Mouse (Mus musculus): ENCODE data around the gene Atf7ip. TPM values are rescaled to one million over a fixed set of nuclear protein-coding genes. Genes with fewer than 3 reads are reported as not detected.
A peak's percentile ranks its signal among the peaks of the same experiment; 100 is the strongest.

Gene Atf7ip
- total RNA-seq, 2 experiments from 2014 or later: 119 to 122 TPM

GRCm38 (mm10) chr6:136566002-136566401 is 60.0 kb downstream of the Atf7ip start:
- TF ChIP-seq CTCF (IDR thresholded peaks at IDR 0.05): no peak
- no peak overlapping the region for H3K4me3 ChIP-seq
- intact Hi-C loops (cut with DNase I): loop anchor here (5.0 kb wide), 1 partner anchor 36 kb away; no protein-coding TSS in a partner anchor
- no peak for DNase-seq (ENCODE audit: extremely low spot score in 1 of 2, low spot score in 2 of 2)
- H3K27ac ChIP-seq: no peak overlapping the region

- no peak for DNase-seq (ENCODE audit: extremely low spot score in 1 of 2, low spot score in 2 of 2)
- intact Hi-C loops (cut with DNase I): no loop called here
- Histone ChIP-seq H3K4me3 (no peak overlapping the region), H3K27ac (no peak overlapping the region)
- TF ChIP-seq CTCF (IDR thresholded peaks at IDR 0.05): no peak
Measured at GRCm38 (mm10) chr6:136590739-136591138, 84.8 kb downstream of the Atf7ip start.

- intact Hi-C loops (cut with DNase I): no loop called here
- TF ChIP-seq CTCF (IDR thresholded peaks at IDR 0.05): no peak
- no peak overlapping the region for H3K27ac ChIP-seq
- H3K4me3 ChIP-seq: no peak overlapping the region
- no peak for DNase-seq (ENCODE audit: extremely low spot score in 1 of 2, low spot score in 2 of 2)
Measured at GRCm38 (mm10) chr6:136594541-136594940, 88.6 kb downstream of the Atf7ip start.

GRCm38 (mm10) chr6:136602601-136603000 is 96.6 kb downstream of the Atf7ip start:
- DNase-seq (ENCODE audit: extremely low spot score in 1 of 2, low spot score in 2 of 2): no peak
- no peak overlapping the region for H3K27ac ChIP-seq
- intact Hi-C loops (cut with DNase I): loop anchor here (5.0 kb wide), 1 partner anchor 35 kb away; no protein-coding TSS in a partner anchor
- TF ChIP-seq CTCF (IDR thresholded peaks at IDR 0.05): no peak
- no peak overlapping the region for H3K4me3 ChIP-seq

GRCm38 (mm10) chr6:136611351-136612215 is 105.6 kb downstream of the Atf7ip start:
- H3K4me3 ChIP-seq: no peak overlapping the region
- DNase-seq (ENCODE audit: extremely low spot score in 1 of 2, low spot score in 2 of 2): no peak
- H3K27ac ChIP-seq: no peak overlapping the region
- intact Hi-C loops (cut with DNase I): no loop called here
- no peak for TF ChIP-seq CTCF (IDR thresholded peaks at IDR 0.05)

- TF ChIP-seq CTCF (IDR thresholded peaks at IDR 0.05): peak; percentile 34
- Histone ChIP-seq H3K4me3 (no peak overlapping the region), H3K27ac (no peak overlapping the region)
- DNase-seq (ENCODE audit: extremely low spot score in 1 of 2, low spot score in 2 of 2): no peak
- intact Hi-C loops (cut with DNase I): no loop called here
Measured at GRCm38 (mm10) chr6:136612312-136612711, 106.3 kb downstream of the Atf7ip start.

GRCm38 (mm10) chr6:136614156-136614555 is 108.2 kb downstream of the Atf7ip start:
- DNase-seq (ENCODE audit: extremely low spot score in 1 of 2, low spot score in 2 of 2): no peak
- TF ChIP-seq CTCF (IDR thresholded peaks at IDR 0.05): no peak
- H3K27ac ChIP-seq: no peak overlapping the region
- intact Hi-C loops (cut with DNase I): no loop called here
- H3K4me3 ChIP-seq: no peak overlapping the region

GRCm38 (mm10) chr6:136620361-136621139 is 114.6 kb downstream of the Atf7ip start:
- no peak overlapping the region for H3K27ac ChIP-seq
- TF ChIP-seq CTCF (IDR thresholded peaks at IDR 0.05): peak; percentile 82
- intact Hi-C loops (cut with DNase I): loop anchor here (2.0 kb wide), 2 partner anchors 102 to 122 kb away; no protein-coding TSS in a partner anchor

GRCm38 (mm10) chr6:136625421-136625820 is 119.5 kb downstream of the Atf7ip start:
- Histone ChIP-seq H3K27ac (no peak overlapping the region), H3K4me3 (no peak overlapping the region)
- DNase-seq (ENCODE audit: extremely low spot score in 1 of 2, low spot score in 2 of 2): no peak
- intact Hi-C loops (cut with DNase I): no loop called here
- no peak for TF ChIP-seq CTCF (IDR thresholded peaks at IDR 0.05)

More at GRCm38 (mm10) chr6:136620361-136621139, 114.6 kb downstream of the Atf7ip start:
- DNase-seq (ENCODE audit: extremely low spot score in 1 of 2, low spot score in 2 of 2): peak; percentile 71 to 83
- H3K4me3 ChIP-seq: no peak overlapping the region

GRCm38 (mm10) chr6:136629639-136630038 is 123.7 kb downstream of the Atf7ip start:
- intact Hi-C loops (cut with DNase I): no loop called here
- no peak for TF ChIP-seq CTCF (IDR thresholded peaks at IDR 0.05)

GRCm38 (mm10) chr6:136631519-136631918 is 125.6 kb downstream of the Atf7ip start:
- no peak for TF ChIP-seq CTCF (IDR thresholded peaks at IDR 0.05)
- Histone ChIP-seq H3K4me3 (no peak overlapping the region), H3K27ac (no peak overlapping the region)
- no peak for DNase-seq (ENCODE audit: extremely low spot score in 1 of 2, low spot score in 2 of 2)
- intact Hi-C loops (cut with DNase I): no loop called here

More at GRCm38 (mm10) chr6:136629639-136630038, 123.7 kb downstream of the Atf7ip start:
- Histone ChIP-seq H3K4me3 (no peak overlapping the region), H3K27ac (no peak overlapping the region)
- no peak for DNase-seq (ENCODE audit: extremely low spot score in 1 of 2, low spot score in 2 of 2)
